Mouse (Mus musculus): ENCODE measurements around the gene Lpin2.

- TF ChIP-seq CTCF (IDR thresholded peaks at IDR 0.05; ENCODE audit: low read depth, low read length): no peak
- TF ChIP-seq POLR2A (IDR thresholded peaks at IDR 0.05; ENCODE audit: extremely low read depth, insufficient read depth, low read length): no peak
Observed at GRCm38 (mm10) chr17:71185368-71185767, 3.0 kb downstream of the Lpin2 start.

All from liver, adult 2 months (tissue).